Mouse (Mus musculus) forebrain, postnatal 0 days (tissue): ENCODE data around the gene Tbc1d16. TPM values are rescaled to one million over a fixed set of nuclear protein-coding genes. Genes with fewer than 3 reads are reported as not detected.

Experiments used
- ATAC-seq: fragments of 200-750 bp; cut with Nextera tagmentation; 2 replicates; pipeline ENCODE4 v1.8.0; 2017; ENCODE audit warnings: mild to moderate bottlenecking, moderate library complexity
- DNase-seq: peaks from one replicate; pipeline ENCODE4 v3.0.0-alpha.2; 2015
- H3K27ac ChIP-seq: fragments of 300-500 bp; sonication (generic); 2 replicates; pipeline ENCODE4 v1.5.1; 2014; ENCODE audit warnings: low read depth, mild to moderate bottlenecking, antibody characterized with exemption, low read length, moderate library complexity, mixed read lengths
- H3K27me3 ChIP-seq: fragments of 300-500 bp; sonication (generic); 2 replicates; pipeline ENCODE4 v1.6.1; 2014; ENCODE audit warnings: mild to moderate bottlenecking, low read length, mixed read lengths; ENCODE audit not compliant: insufficient read depth
- H3K36me3 ChIP-seq: fragments of 300-500 bp; sonication (generic); 2 replicates; pipeline ENCODE4 v1.6.1; 2014; ENCODE audit warnings: mild to moderate bottlenecking, moderate library complexity; ENCODE audit not compliant: insufficient read depth
- H3K4me1 ChIP-seq: fragments of 300-500 bp; sonication (generic); 2 replicates; pipeline ENCODE4 v1.6.1; 2014; ENCODE audit warnings: antibody characterized with exemption; ENCODE audit not compliant: insufficient read depth
- H3K4me2 ChIP-seq: fragments of 300-500 bp; sonication (generic); 2 replicates; pipeline ENCODE4 v1.6.1; 2014; ENCODE audit warnings: low read depth, mild to moderate bottlenecking, moderate library complexity
- H3K4me3 ChIP-seq: fragments of 300-500 bp; sonication (generic); 2 replicates; pipeline ENCODE4 v1.5.1; 2014; ENCODE audit warnings: low read depth, low read length, mixed read lengths
- H3K9ac ChIP-seq: fragments of 300-500 bp; sonication (generic); 2 replicates; pipeline ENCODE4 v1.6.1; 2014; ENCODE audit warnings: mild to moderate bottlenecking
- H3K9me3 ChIP-seq: fragments of 300-500 bp; sonication (generic); 2 replicates; pipeline ENCODE4 v1.6.1; 2016; ENCODE audit warnings: low read length
- CTCF ChIP-seq: sonication (generic); IDR thresholded peaks from 2 replicates; pipeline ENCODE4 v1.5.1; 2016; ENCODE audit warnings: antibody characterized with exemption, control low read depth, low read depth
- WGBS: fragments of 180-500 bp; shearing (Covaris S2); extraction: QIAGEN DNeasy Blood & Tissue Kit; methylation state at CpG from one replicate; pipeline ENCODE4 v1.1.7; 2014; 5-methylcytosine and 5-hydroxymethylcytosine counted together
- polyA plus RNA-seq: library from polyadenylated mRNA; unstranded; fragments of >200 nt; fragmentation: Nextera tagmentation; extraction: Ambion mirVana; gene quantifications from 2 replicates; pipeline ENCODE4 v1.2.1, GENCODE M21; 2015
- total RNA-seq: library from RNA; depleted of rRNA; stranded (reverse); fragments of >200 nt; gene quantifications from 2 replicates; pipeline ENCODE4 v1.2.3, GENCODE M21; 2014

The Tbc1d16 gene
- total and polyA plus RNA-seq, 2 experiments from 2014 or later, result 60.4 to 153 TPM

DNA sequence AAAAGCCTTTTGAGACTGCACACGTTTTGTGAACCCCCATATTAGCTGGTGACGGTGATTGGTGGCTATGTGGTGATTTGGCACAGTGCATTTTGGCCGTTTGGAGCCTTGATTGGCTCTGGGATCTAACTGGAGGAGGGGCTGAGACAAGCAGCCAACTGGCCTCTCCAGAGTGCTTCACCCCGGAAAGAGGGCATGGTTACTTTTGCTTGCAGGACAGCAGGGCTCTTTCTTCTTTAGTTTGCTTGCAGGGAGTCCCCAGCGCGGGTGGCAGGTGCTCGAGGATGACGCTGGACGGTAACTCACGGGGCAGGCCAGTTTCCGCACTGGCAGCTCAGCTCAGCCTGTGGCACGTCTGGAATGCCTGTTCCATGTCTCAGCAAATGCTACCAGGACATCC, 101.2 kb downstream of the Tbc1d16 start:
- no peak overlapping the region for H3K4me3 ChIP-seq
- ATAC-seq, result peak; percentile 73
- DNase-seq, result peak; percentile 63
- TF ChIP-seq CTCF, result no peak
- H3K9me3 ChIP-seq, result no peaks in the 10 kb centered on the region
- no peak overlapping the region for H3K9ac ChIP-seq
- peaks cover 8% of the 10 kb centered on the region; the same call in 1 of the 2 replicates for H3K4me1 ChIP-seq
- no peaks in the 10 kb centered on the region for H3K27me3 ChIP-seq
- WGBS, result 10% methylated on average over 12 of the region's 12 CpGs
- H3K27ac ChIP-seq, result peak overlapping the region; percentile 11; the same call in 1 of the 2 replicates
- peak overlapping the region; percentile 9; the same call in 1 of the 2 replicates for H3K4me2 ChIP-seq
- no peaks in the 10 kb centered on the region for H3K36me3 ChIP-seq

DNA sequence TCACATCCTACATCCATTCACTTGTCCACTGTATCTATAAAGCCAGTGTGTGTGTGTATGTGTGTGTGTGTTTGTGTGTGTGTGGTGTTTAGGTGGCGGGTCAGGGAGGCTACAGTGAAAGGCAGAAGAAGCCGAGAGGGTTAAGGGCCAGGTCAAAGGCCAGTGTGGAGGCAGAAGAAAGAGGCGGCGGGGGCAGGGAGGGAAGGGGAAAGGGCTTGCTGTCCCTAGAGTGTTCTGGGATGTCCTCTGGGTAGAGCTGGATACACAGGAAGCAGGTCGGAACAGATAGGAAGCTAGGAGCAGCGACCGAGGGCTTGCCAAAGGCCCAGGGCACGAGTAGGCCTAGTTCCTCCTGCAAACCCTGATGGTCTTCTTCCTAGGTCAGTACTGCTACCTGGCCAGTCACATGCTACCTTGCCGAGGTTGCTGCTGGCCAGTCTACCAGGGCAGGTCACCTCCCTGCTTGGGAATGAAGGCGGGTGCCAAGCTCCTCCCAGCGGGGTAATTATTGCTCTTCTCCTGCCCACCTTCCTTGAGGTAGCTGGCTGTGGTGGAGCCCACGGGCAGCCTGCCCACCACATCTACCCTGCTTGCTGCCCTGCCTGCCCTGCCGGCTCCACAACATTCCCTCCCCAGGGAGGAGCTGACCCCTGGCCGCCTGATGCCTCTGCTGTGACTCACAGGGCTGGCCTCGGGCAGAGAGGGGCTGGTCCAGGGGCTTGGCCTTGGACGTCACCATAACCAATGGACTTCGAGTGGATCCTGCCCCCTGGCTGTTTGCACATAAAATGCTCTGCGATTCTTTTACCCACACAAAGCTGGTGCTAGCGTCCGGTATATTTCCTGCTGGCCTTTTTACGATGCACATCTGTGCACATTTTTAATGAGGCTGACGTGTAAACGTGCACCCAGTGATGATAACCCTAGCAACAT, 102.1 kb downstream of the Tbc1d16 start:
- no peaks in the 10 kb centered on the region for H3K27me3 ChIP-seq
- no peak overlapping the region for H3K4me3 ChIP-seq
- WGBS, result 41% methylated on average over 23 of the region's 23 CpGs
- no peak overlapping the region for H3K9ac ChIP-seq
- H3K4me2 ChIP-seq, result peak overlapping the region; percentile 6; the same call in 1 of the 2 replicates
- H3K4me1 ChIP-seq, result peaks cover 8% of the 10 kb centered on the region; the same call in 1 of the 2 replicates
- H3K36me3 ChIP-seq, result no peaks in the 10 kb centered on the region
- peak; percentile 54 for DNase-seq
- TF ChIP-seq CTCF, result peak; percentile 66
- peak overlapping the region; percentile 62 for H3K27ac ChIP-seq
- peak; percentile 76 for ATAC-seq
- no peaks in the 10 kb centered on the region for H3K9me3 ChIP-seq

- H3K4me2 ChIP-seq, result no peak overlapping the region
- no peaks in the 10 kb centered on the region for H3K36me3 ChIP-seq
- no peak overlapping the region for H3K27ac ChIP-seq
- H3K4me3 ChIP-seq, result no peak overlapping the region
- 87% methylated on average over 6 of the region's 6 CpGs for WGBS
- no peaks in the 10 kb centered on the region for H3K9me3 ChIP-seq
- peaks cover 4% of the 10 kb centered on the region; the same call in 1 of the 2 replicates for H3K4me1 ChIP-seq
- ATAC-seq (no peak), DNase-seq (no peak)
- H3K9ac ChIP-seq, result no peak overlapping the region
- no peaks in the 10 kb centered on the region for H3K27me3 ChIP-seq
- TF ChIP-seq CTCF, result no peak
Observed at GRCm38 (mm10) chr11:119124536-119124935, 103.8 kb downstream of the Tbc1d16 start.

DNA sequence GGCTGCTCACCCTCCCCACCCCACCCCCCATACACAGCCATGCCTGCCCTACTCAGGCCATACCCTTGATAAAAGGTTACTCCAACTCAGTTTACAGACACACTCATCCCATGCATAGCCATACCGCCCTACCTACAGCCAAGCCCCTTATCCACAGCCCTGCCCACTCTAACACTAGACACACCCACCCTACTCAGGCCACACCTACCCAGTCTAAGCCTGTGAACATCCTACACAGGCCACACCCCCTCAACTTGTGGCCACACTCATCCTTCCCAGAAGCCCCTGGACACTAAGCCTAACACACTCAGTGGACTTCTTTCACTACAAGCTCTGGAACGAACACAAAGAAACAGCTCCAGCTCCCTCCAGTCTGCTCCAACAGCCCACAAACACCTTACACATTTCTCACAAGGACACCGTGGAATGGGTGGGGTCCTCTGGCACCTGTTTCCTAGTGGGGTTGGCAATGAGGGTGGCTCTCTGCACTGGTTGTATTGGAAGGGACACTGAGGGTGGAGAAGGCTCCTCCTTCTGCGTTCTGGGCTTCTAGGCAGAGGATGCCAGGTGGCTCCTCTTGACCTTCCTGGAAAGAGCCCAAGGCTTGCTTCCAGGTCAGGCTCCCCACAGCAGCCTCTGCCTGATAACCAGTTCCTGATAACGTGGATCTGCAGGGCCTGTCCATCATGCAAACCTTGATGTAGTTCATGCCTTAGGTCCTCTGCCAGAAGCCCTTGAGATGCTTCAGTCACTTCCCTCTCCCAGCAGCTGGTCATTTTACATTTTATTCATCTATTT, 104.6 kb downstream of the Tbc1d16 start:
- H3K27ac ChIP-seq, result no peak overlapping the region
- no peak for ATAC-seq
- no peak overlapping the region for H3K4me3 ChIP-seq
- no peaks in the 10 kb centered on the region for H3K9me3 ChIP-seq
- no peaks in the 10 kb centered on the region for H3K27me3 ChIP-seq
- H3K36me3 ChIP-seq, result no peaks in the 10 kb centered on the region
- DNase-seq, result no peak
- no peak for TF ChIP-seq CTCF
- no peak overlapping the region for H3K9ac ChIP-seq
- peaks cover 4% of the 10 kb centered on the region; the same call in 1 of the 2 replicates for H3K4me1 ChIP-seq
- 86% methylated on average over 5 of the region's 5 CpGs for WGBS
- H3K4me2 ChIP-seq, result no peak overlapping the region

- DNase-seq (no peak), ATAC-seq (no peak)
- Histone ChIP-seq H3K27ac (no peak overlapping the region), H3K9me3 (no peaks in the 10 kb centered on the region), H3K36me3 (no peaks in the 10 kb centered on the region), H3K27me3 (no peaks in the 10 kb centered on the region), H3K4me1 (peaks cover 5% of the 10 kb centered on the region; the same call in 1 of the 2 replicates), H3K4me3 (no peak overlapping the region), H3K4me2 (no peak overlapping the region), H3K9ac (no peak overlapping the region)
- WGBS, result 86% methylated on average over 5 of the region's 5 CpGs
- TF ChIP-seq CTCF, result no peak
Observed at GRCm38 (mm10) chr11:119122396-119122795, 105.9 kb downstream of the Tbc1d16 start.

DNA sequence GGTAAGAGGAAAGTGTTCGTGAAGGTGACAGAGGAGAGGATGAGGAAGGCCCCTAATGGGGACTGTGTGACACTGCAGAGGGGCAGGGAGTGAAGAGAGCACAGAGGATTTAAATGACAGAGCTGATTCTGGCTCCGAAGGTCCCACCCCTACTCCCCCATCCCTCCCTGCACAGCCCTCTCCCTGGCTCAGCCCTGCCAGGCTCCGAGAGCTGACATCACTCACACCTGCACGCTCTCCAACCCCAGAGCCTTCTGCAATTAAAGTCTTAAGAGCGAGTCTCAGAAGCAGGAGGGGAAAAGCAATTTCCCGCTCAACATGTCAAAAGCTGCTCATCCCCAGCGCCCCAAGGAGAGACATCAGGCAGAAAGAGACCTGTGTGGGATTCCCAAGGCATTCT, 109.4 kb downstream of the Tbc1d16 start:
- Histone ChIP-seq H3K9me3 (no peaks in the 10 kb centered on the region), H3K27ac (no peak overlapping the region), H3K4me1 (0 out of 2 replicates have a peak, but pooled peaks cover 5% of the 10 kb centered on the region), H3K27me3 (no peaks in the 10 kb centered on the region), H3K4me2 (no peak overlapping the region), H3K36me3 (no peaks in the 10 kb centered on the region), H3K9ac (no peak overlapping the region), H3K4me3 (no peak overlapping the region)
- WGBS, result 24% methylated on average over 7 of the region's 7 CpGs
- ATAC-seq (peak; percentile 95), DNase-seq (no peak)
- TF ChIP-seq CTCF, result 0 out of 2 replicates have a peak, but pooled peaks have one; percentile 3
